Mouse (Mus musculus) CH12F3 (cell line): Measurements from ENCODE around the gene Zfp871.

Experiments
- in situ Hi-C: fragments of 300-500 bp; cut with MboI; formaldehyde crosslinking; loops from 2 replicates; pipeline ENCODE4 v1.14.3; 2020; ENCODE audit warnings: low sequenced_read_pairs

The Zfp871 gene

DNA sequence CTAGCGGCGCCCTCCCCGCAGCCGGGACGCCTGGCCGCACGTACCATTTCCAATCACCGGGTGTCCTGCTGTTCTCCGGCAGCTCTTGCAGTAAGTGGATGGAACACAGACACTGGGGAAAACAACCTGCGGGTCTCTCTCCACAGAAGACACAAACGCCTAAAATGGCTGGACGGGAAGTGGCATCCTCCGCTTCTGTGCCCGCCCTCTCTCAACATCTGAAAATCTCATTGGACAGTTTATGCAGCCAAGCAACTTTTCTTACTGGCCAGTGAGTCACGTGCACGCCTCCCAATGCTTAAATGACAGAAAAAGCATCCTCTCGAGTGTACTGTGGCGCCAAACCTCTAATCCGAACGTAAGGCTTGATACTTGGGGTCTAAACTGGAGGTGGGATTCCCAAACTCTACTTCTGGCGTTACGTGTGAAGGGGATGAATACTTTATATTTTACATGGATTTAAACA, at the start of gene Zfp871:
Gene Zfp871 (minus strand): TSS at position 194 of the 466 bp plus-strand sequence.
- in situ Hi-C loops = no loop called here

DNA sequence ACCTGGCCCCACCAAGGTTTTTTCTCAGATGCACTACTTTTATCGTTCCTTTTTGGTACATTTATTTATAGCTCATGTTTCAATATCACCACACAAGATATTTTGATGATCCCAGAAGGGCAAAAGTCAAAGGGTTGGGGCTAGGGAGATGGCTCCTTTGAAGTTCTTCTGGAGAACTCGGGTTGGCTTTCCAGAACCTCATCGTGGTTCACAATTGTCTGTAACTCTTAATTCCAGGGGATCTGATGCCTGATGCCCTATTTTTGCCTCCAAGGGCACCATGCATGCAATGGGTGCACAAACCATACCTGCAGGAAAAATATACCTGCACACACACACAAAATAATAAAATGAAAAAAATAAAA, 42.3 kb upstream of the Zfp871 start:
- in situ Hi-C loops = no loop called here

DNA sequence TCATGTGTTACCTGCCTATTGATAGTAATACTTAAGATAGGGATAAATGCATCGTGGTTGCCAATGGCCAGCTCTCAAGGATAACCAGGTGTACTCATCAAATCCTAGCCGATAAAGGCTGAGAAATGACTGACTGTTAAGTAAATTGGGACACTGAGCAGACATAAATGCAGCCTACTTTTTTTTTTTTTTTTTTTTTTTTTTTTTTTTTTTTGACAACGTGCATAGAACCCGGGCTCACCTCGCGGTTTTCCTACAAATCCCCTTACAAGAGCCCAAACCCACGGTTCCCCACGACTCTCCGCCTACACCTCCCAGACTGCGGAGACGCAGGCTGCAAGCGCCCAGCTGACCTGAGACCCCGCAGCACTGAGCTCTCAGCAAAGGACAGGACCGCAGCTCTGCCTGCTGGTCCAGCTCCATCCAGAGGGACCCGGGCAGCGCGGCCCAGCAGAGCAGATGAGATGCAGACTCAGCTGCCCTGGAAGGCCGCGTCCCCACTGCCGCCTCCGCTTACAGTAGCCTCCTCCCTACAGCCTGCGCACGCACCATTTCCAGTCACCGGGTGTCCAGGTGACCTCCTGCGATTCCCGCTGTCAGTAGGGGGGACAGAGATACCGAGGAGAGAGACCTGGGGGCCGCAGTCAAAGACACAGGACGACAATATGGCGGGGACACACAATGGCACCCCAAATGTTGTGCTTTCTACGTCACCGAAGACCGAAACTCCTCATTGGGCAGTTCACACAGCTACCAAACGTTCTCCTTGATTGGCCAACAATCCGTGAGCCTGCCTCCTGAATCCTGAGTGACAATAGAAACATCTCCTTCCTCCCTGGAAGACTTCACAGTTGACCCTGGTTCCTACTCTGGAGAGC, 41.7 kb upstream of the Zfp871 start, which contains the start of gene Zfp799:
Gene Zfp799 (minus strand): TSS at position 722 of the 878 bp plus-strand sequence.
- in situ Hi-C loops = no loop called here

DNA sequence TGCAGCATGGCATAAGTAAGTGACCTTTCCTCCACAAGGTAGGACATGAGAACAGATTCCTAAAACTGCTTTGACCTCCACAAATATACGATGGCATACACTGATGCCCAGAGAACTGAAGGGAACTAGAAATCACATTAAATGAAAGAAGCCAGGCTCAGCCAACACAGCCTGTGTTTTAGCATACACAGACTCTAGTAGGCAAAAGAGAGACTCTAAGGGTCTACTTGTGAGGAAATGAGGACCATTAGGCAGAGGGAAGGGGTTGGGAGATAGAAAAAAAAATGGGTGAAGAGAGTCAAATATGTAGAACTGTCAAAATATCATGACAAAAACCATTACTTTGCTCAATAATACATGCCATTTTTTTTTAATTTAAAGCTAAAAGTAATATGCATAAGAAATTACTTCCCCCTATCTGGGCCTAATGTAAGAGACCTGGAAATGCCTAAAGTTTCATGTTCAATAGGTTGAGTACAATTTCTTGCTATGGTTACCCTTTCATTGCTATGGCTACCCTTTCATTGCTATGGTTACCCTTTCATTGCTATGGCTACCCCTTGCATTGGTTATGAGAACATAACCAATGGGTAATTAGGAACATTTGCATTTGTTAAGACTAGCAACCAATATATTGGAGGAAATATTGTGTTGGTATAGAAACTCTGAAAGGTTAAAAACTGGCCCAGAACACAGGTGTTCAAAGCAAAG, 28.1 kb upstream of the Zfp871 start:
- in situ Hi-C loops = no loop called here

DNA sequence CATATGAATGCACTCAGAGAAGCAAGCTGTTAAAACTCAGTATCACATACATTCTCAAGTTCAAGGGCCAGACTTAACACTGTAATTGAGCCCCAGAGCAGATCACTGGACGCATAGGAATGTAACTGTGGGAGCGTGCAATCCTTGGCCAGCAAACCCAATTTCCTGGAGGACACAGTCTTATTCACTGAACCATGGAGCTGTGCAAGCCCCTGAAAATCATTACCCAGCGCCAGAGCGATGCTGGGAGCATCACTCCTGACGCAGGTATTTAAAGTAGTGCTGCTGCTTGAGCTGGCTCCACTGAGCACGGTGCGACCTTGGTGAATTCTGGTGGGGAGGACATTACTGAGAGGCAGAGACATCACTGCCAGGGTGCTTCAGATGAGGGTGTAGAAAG, 26.0 kb upstream of the Zfp871 start:
- in situ Hi-C loops = no loop called here

DNA sequence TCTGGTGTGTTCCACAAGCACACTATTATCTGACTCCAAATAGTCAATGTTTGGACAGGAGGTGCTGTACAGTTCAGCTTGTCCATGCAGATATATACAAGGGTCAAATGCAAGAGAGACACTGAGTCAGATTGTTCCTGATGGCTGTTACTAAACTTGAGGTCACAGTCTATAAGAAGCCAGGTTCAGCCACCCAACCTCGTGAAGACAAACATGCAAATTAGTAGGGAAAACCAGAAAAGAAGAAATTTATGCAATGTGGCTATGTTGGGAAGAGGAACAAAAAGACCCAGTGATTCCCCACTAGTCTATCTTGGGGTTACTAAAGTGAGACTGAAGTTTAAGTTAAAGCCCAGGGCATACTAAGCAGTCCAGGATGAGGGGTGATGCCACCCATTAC, 22.6 kb upstream of the Zfp871 start:
- in situ Hi-C loops = no loop called here

DNA sequence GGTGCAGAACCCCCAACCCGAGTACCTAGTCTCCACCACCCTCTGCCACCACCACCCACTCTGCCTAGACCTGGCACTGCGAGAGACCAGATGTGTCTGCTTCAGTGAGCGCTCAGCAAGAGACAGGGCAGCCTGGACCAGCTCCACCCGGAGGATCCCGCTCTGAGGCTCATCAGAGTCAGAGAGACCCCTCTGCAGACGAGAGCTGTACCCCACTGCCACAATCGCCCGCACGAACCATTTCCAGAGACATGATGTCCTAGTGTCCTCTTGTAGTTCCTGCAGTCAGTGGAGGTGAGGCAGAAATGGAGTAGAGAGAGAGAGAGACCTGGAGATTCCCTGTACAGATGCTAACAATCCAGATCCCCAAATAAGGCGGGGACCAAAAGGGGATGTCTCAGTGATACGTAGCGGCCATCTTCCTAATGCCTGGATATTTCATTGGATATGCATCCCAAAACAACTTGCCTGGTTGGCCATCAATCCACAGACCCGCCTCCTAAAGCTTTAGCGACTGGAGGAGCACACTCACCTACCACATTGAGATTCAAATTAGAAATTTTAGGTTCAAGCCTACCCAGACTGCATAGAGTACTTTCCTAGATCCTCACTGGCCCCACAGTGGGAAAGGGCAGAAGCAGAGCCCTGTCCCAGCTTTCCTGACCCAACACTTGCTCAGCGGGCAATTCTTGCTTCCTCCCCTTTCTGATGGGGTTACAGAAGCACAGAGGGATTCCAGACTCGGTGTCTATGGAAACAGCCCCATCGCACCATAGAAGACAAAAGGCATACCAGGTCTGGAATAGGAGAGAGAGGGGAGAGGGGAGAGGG, 21.7 kb upstream of the Zfp871 start, which contains the start of gene Zfp811:
Gene Zfp811 (minus strand): TSS at position 388 of the 831 bp plus-strand sequence.
- in situ Hi-C loops = no loop called here

DNA sequence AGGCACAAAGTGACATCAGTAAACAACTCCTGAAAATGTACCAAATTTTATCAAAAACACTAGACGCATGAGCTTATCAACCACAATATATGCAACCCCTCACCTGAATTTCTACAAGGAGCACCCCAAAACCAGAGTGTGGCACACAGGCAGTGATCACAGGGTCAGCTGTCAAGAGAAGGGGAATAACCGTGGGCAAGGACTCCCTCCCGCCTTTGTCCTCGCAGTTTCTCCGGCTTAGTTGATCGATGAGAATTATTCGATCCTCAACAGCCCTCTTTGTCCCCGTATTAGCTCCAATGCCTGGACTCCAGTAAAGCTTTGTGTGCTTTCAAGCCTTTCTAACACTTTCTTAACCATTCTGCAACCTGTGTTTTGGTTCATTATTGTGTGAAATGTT, 20.8 kb upstream of the Zfp871 start:
- in situ Hi-C loops = no loop called here

DNA sequence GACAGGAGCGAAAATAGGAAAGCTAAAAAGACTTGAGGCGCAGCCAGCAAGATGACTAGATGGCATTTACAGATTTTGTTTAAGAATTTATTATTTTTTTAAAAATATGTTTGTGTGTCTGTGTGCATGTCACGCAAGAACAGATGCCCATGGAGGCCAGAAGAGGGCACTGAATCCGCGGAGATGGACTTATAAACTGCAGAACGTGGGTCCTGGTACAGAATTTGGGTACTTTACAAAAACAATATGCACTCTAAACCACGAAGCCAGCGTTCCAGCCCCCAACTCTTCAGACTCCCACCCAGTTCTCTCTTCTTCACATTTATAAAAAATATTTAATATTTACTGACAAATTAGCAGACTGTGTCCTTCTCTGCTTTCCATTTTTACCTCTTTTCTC, 1.2 kb upstream of the Zfp871 start:
- in situ Hi-C loops = no loop called here

DNA sequence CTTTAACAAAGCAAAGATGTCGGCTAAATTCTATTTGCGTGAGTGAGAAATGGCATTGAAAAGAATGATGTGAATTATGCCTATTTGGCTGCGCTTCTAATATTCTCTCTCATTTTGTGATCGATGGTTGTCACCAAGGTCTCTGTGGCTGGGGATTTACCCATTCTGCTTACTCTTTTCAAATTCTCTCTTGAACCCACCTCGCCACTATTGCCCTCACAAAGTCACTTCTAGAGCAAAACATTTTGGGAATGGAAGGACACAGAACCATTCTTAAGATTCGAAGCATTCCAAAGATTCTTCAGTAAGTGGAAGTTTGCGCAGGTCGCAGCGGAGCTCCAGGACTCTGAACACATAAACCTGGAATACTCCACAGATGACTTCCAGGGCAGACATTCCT, 489 bp upstream of the Zfp871 start:
- in situ Hi-C loops = no loop called here

DNA sequence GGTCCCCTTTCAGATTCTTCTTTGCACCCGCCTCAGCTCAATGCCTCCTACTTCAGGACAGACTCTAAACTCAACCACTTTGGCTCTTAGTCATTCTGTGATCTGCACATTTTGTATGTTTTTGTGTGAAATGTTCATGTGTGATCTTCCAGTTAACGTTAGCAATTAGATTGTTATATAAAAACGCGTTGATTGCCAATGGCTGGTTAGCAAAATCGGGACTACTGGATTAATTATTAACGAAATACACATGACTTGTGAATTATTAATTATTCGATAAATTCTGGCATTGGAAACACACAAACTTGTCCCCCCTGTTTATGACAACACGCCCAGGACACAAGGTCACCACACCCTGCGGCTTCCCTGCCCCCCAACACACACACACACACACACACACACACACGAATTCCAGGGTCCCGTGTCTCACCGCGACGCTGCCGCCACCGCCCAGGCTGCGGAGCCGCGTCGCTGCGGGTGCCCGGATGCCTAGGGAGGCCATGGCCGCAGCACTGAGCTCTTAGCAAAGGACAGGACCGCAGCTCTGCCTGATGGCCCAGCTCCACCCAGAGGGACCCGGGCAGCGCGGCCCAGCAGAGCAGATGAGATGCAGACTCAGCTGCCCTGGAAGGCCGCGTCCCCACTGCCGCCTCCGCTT, 522 bp downstream of the Zfp871 start:
- in situ Hi-C loops = no loop called here

DNA sequence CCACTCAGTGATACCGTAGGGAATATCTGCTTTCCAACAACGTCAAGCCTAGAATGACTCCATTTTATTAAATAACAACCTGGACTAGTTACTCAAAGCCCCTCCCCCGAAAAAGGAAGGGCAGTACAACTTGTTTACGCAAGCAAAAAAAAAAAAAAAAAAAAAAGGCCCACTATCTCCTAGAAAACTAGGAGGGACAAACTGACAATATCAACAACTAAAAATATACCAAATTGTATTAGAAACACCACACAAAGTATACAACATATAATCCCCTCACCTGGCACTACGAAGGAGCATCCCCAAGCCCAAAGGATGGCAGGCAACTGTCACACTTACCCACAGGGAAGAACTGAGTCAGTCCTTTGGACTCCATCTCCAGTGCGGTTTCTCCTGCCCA, 1.1 kb downstream of the Zfp871 start:
- in situ Hi-C loops = no loop called here

DNA sequence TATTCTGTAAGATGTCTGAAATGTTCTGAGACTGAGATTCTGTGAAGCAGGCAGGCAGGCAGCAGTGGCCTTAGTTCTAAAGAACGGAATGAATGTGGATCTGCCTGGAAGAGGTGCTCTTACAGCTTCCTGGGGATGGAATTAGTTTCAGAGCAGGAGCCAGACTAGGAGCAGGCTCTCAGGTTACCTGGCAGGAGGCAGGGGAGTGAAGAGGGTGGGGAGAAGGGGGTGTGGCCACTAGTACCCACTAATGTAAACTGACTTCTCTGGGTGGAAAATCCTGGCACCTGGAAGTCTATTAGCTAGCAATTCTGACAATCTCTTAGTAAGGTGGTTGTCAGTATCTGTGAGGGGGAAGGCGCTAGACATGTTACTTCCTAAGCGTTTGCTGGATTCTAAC, 2.4 kb downstream of the Zfp871 start:
- in situ Hi-C loops = no loop called here

DNA sequence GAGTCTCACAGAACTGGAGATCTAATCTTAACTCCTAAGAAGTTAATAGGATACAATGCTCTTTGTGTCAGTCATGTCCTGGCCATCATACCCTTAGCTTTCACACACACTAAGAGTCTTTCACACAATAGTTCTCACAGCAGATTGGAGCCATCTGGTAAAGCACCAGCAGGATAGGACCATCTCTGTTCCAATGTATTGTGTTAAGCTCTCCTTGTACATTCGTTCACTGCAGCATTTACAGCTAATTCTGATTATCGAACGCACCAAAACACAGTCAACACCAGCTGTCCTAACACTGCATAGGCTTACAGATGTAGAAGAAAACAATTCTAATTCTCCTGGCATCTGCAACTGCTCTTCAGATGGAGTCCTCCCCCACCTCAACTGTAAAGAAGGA, 10.5 kb downstream of the Zfp871 start:
- in situ Hi-C loops = no loop called here

DNA sequence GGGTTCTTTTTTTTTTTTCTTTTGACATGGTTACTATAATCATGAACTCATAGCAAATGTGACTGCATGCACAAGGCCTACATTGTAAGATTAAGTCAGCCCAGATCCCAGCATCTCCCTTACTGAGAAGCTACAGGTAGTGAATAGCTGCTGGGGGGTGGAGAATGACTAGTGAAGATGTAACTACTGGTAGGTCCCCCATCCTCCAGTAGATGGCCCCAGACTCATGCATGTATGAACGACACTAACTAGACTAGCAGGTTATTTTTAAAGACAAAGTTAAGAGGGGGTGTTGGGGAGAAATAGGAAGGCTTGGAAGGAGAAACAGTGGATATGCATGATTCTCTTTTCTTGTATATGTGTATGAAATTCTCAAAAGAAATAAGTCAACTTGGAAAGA, 16.9 kb downstream of the Zfp871 start:
- in situ Hi-C loops = no loop called here

DNA sequence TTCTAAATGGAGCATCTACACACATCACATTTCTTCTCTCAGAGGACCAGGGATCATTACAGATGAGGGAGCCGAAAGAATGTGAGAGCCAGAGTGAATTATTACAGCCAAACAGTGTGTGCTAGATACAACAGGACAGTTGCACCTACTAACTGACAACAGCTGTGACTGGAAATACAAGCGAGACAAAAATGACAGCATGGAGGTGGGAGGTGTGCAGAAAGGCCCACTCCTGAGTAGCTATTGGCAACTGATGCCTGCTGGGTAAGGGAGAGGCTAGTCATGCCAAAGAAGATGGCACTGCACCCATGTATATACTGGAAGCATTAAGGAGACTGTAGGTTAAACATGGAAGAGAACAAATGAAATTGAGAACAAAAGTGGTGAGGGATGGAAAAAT, 21.7 kb downstream of the Zfp871 start:
- in situ Hi-C loops = no loop called here

DNA sequence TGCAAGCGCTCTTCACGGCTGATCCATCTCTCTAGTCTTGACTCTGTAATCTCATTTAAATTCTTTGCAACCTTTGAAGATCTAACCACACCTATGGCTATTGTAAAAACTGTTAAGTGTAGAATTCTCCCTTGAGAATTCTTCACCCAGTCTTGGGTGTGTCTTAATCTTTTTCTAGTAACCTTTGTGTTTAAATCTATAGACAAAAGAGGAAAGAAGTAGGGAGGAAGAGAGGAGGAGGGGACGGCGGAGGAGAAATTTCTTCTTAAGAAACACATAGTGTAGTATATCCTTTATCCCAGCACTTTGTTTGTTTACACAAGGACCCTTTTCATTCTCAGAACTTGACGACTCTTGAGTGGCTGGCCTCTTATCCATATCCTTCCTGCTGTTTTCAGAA, 30.8 kb downstream of the Zfp871 start:
- in situ Hi-C loops = no loop called here

DNA sequence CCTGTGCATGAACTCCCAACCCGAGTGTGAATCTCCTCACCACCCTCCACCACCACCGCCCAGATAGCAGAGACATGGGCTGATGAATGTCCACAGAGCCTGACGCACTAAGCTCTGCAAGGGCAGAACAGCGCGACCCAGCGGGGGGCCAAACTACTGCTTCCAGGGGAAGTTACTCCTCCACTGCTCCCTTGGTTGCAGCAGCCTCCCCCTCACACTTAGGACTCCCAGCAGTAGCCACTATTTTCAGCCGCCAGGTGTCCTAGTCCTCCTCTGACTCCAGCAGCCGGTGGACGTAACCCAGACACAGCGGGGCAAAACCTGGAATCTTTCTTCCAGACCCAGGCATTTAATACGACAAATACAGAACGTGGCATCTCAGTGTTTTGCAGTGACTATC, 34.5 kb downstream of the Zfp871 start:
- in situ Hi-C loops = no loop called here

DNA sequence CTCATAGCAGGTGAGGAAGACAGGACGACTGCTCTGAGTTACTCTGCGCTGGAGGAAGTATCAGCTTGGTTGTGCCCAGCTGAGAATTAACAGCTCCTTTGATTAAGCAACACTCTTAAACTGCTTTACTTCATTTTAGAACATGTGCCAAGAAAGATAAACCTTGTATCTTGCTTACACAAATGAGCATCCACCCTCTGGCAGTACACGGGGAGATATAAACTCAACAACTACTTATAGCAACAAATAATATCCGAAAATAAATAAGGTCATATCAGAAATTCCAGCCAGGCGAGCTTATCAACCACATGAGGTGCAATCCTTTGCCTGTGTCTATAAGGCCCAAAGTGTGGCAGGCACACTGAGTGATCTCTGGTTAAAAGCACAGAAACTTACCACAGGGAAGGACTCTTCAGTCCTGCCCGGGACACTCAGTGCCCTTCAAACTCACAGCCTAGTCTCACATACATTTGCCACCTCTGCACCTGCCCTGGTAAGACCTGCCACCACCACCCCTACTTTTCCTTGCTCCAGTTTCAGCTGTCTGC, 35.2 kb downstream of the Zfp871 start:
- in situ Hi-C loops = no loop called here

DNA sequence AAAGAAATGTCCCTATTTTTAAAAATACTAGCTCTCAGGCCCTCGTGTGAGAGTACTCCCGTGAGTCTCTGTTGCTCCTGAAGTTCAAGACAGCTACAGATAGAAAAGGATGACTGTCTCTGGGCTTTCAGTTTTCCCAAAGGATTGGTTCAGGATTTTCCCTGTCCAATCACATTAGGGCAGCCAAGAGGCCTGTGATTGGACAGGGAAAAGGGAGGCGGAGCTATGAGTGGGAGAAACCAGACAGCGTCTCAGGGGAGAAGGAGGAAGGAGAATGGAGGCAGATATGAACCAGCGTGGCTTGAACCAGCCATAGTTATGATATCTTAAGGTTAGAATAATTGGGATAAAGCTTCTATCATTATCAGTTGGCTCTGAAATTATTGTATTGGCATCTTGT, 37.5 kb downstream of the Zfp871 start:
- in situ Hi-C loops = no loop called here
